Mouse (Mus musculus): ENCODE measurements around the gene Krtcap3.

- no peak for TF ChIP-seq CTCF (IDR thresholded peaks at IDR 0.05; ENCODE audit: extremely low read depth, insufficient read depth, insufficient read length, insufficient replicate concordance)
- no peak for TF ChIP-seq POLR2A (IDR thresholded peaks at IDR 0.05; ENCODE audit: low read depth, low read length)
These were observed 9.9 kb upstream of the Krtcap3 start for GRCm38 (mm10) chr5:31241522-31242034.
